Mouse (Mus musculus) bone marrow macrophage, adult 2 months (primary cell): ENCODE data around the gene Zbtb16.

Source experiments
- CTCF ChIP-seq: IDR thresholded peaks from 2 replicates; pipeline ENCODE4 v1.5.1; 2012; ENCODE audit warnings: low read depth, mild to moderate bottlenecking, low read length, moderate library complexity
- POLR2A ChIP-seq: IDR thresholded peaks from 2 replicates; pipeline ENCODE4 v1.6.1; 2012; ENCODE audit warnings: mild to moderate bottlenecking, low read depth, low read length, borderline replicate concordance

GRCm38 (mm10) chr9:48794463-48794862 lies 41.6 kb downstream of the Zbtb16 start:
- TF ChIP-seq CTCF: no peak
- no peak for TF ChIP-seq POLR2A
